Mouse (Mus musculus): Measurements from ENCODE around the gene Fam71e2.

Fam71e2 gene

DNA sequence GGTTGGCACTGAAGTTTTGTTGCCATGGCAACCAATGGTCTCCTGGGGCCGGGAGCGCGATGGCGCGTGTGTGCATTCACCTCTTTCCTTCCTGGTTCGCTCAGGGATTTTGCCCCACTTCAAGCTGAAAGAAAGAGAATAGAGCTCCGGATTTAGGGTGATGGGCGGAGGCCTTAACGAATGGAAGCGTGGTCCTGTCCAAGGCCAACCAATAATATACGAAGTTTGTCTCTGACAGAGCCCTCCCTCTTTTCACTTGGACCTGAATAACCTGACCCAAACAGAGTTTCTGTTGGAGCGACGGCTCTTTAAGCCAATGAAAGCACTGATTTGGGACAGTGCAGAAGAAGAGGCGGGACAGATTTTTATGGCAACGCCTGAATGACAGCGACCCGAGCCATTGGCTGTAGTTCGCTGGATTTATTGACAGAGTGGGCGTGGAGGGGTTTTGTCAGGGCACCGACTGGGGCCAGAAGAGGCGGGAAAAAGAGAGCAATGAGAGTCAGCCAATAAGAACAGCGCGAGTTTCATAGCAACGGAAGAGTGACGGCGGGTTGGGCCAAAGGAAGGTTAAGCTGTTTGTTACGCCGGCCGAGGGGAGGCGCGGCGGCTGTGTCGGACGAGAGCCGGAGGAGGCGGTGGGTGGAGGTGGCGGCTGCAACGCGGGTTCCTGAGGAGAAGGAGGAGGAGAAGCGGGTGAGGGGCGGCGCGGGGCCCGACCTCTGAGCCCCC, 31.4 kb downstream of the Fam71e2 start, which contains the start of gene Kmt5c:
Kmt5c (plus strand) TSS at position 572 of the 732 bp plus-strand sequence.
- peak; percentile 96 for DNase-seq (ENCODE audit: low read depth, low spot score)

DNA sequence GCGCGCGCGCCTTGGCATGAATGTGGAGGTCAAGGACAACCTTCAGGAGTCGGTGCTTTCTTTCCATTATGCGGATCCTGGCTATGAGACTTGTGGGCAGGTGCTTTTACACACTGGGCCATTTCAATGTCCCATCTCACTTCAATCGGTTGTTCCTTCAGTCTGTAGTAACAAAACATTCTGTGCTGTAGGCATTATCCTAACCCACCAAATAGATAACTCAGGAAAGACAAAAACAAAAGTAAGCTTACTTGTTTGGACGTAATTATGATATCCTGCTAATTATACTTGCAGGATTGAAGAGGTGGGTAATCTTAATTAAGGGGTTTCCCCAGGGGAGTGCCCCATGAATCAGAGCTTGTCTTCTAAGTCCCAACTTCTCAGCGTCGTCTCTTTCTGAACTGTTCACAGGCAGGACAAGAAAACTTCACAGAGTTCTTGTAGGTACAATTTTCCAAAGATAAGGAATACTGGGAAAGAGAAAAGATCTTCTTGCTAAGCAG, 32.0 kb downstream of the Fam71e2 start:
- no peak for DNase-seq (ENCODE audit: low read depth, low spot score)

DNA sequence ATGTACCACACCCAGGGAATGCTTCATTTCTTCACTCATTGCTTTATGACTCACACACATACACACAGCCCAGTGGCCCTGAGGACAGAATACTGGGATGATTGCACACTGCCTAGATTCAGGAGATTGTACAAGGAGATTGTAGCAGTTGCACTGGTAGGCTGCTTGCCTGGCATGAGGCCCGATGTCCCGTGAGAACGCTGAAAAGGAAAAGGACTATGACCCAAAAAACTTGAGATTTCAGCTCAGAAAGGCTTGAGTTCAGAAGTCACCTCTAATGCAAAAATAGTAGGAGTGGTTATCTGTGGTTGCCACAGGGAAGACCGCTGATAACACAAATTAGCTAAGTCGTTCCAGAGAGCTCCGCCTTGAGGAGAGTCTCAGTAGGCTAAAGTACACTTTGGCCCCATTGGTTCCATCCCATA, 38.1 kb downstream of the Fam71e2 start:
- no peak for DNase-seq (ENCODE audit: low read depth, low spot score)

DNA sequence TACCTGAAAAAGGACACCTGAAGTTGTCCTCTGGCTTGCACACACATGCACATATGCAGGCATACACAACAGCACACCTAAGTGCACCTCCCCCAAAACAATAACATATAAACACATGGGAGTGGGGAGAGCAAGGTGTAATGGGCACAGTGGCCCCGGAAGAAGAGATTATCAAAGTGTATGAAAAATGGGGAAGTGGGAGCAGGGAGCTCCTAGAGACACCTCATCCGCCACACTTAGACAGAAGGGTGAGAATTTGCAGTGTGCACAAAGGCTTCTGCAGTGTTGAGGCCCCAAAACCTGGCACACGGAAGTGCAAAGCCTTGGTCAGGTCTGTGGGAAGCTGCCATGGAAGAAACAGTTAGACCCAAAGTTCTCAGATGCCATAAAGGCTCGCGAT, 40.0 kb downstream of the Fam71e2 start:
- no peak for DNase-seq (ENCODE audit: low read depth, low spot score)

DNA sequence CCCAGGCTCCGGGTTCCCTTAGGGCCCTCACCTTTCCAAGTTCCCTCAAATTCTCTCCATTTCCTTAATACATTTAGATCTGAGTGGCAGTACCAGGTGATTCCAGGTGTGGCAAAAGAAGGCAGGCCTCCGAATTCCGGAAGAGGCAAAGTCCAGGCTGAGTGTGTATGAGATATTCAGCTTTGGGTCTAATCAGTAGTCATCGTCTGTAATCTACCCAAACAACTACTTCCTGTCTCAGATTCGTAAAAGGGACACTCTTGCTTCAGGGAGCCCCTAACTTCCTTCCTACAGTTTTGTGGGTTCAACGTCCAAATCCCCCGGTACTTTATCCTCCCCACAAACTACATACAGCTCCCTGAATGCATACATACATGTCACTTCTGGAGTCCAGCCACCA, 45.9 kb downstream of the Fam71e2 start, which contains the start of gene Tmem150b:
Tmem150b (minus strand) TSS at position 81 of the 400 bp plus-strand sequence.
- DNase-seq (ENCODE audit: low read depth, low spot score) = no peak

DNA sequence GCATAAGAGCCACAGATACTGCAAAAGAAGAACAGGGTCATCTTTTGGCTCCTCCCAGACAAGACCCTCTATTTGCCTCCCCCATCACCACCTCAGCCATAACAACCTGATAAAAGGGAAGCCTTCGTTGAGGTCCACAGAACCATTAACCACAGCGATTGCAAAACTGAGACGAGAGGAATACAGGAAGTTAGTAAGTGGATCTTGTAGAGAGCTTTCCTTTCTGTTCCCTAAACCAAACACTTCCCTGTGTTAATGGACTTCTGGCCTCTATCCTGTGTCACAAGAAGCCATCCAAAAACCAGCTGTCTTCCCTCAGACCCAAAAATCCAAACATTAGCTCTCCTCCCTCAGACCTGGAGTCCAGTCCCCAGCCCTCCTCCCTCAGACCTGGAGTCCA, 46.7 kb downstream of the Fam71e2 start:
- no peak for DNase-seq (ENCODE audit: low read depth, low spot score)

DNA sequence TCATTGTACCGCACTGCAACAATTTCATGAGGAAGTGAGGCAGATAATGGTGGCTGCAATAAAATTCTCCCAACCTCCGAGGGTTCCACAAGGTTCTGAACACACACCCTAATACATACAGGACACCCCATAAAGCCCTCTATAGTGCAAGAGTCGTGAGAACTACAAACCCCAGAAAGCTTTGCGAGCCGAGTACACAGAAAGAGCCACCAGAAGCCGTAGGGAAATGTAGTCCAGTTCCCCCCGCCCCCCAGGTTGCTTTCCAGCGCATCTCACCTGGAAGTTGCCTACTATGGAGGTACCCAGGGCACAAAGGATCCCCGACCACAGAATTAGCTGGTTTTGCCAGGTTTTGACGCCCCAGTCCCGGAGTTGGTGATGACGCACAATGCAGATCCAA, 47.6 kb downstream of the Fam71e2 start:
- no peak for DNase-seq (ENCODE audit: low read depth, low spot score)

DNA sequence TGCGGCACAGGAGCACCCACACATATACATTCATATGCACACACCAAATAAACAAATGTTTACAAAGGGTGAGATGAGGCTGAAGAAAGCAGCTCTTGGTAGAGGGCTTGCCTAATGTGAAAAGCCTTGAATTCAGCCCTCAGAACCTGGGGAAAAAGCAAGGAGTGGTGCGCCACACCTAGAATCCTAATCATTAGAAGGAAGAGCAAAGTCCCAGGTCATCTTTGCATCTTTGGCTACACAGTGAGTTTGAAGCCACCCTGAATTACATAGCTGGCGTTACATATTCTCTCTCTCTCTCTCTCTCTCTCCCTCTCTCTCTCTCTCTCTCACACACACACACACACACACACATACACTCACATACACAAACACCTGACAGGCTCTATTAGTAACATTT, 51.8 kb downstream of the Fam71e2 start:
- DNase-seq (ENCODE audit: low read depth, low spot score) = no peak

DNA sequence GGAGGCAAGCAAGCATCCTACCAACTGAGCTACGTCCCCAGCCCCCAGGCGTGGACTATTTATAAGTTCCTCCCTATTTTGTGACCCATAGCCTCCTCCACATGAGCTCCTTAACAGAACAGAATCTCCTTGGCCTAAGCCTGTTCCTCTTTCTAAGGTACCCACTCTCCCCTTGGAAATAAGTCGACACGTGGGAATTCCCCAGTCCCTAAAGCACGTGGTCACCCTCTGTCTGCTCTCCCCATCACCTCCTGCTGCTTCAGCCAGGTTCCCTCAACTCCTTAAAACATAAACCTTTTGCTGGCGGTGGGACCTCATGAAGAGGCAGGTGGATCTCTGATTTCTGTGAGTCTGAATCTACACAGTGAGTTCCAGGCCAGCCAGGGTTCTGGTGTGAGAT, 54.1 kb downstream of the Fam71e2 start:
- DNase-seq (ENCODE audit: low read depth, low spot score) = no peak

DNA sequence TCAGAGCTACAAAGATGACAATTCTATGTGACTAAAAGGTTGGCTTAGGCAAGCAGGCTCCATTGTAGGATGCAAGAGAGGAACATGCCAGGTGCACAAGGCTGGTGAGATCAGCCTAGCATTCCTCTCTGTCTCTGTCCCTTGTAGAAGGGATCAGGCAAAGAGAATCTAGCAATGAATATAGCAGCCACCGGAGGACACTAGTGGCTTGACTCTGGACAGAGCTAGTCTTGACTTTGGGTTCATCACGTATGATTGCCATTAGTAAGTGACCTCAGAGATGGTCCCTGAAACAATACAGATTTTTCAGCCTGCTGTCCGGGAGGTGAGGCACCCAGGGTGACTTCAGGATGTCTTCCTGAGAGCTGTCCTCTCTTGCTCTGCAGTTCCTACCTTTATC, 58.5 kb downstream of the Fam71e2 start:
- no peak for DNase-seq (ENCODE audit: low read depth, low spot score)

DNA sequence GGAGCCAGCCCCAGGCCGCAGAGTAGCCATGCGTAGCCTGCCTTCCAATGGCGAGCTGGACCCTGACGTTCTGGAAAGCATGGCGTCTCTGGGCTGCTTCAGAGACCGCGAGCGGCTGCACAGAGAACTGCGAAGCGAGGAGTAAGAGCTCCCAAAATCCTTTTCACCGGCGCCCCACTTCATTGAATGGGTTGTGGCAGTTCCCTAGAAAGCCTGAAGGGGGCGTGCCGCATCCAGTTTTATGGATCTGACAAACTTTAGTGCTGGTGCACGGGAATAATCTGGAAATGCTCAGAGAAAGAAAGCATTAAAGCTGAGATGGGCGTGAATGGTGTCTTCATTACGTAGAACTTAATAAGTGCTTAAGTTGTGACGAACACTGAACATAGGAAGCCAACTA, 66.0 kb downstream of the Fam71e2 start:
- no peak for DNase-seq (ENCODE audit: low read depth, low spot score)
